Mouse (Mus musculus): ENCODE data around the gene Tmem43. TPM values are rescaled to one million over a fixed set of nuclear protein-coding genes. Genes with fewer than 3 reads are reported as not detected.

Gene Tmem43
- polyA plus RNA-seq, 1 experiment from 2014 or later = 44.3 TPM

DNA sequence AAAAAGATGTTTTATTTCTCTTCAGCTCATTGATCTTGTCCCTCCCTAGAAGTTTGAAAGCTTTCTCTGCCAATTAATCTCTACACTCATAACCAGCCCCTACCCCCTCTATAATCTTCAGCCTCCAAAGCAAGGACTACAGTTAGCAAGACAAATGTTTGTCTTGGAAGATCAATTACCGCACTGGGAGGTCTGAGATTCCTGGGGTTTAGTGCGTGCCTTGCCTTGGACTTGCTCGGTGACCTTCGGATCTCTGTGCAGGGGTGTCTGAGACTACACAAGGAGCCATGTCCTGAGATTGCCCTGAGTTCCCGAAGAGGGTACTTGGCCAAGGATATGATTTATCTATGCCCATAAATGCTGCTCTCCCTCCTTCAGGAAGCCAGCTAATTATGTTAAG lies 59.9 kb downstream of the Tmem43 start:
- no peak for DNase-seq (ENCODE audit: low spot score)

DNA sequence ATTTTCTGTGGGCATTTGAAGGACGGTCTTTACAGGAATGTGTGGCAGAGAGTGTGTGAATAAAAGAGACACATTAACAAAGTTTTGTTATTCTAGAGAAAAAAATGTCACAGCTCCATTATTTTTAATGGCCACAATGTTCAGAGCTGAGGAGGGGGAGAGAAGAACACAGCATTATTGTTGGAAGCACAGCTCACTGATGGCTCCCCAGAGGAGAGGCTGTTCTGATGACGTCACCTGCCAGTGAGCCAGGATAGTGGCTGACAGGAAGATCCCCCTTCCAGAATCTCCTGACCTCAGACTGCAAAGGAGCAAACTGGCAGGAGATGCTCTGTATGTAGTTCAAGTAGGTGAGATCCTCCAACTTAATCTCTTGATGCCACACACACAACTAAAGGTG lies 60.3 kb downstream of the Tmem43 start:
- no peak for DNase-seq (ENCODE audit: low spot score)

DNA sequence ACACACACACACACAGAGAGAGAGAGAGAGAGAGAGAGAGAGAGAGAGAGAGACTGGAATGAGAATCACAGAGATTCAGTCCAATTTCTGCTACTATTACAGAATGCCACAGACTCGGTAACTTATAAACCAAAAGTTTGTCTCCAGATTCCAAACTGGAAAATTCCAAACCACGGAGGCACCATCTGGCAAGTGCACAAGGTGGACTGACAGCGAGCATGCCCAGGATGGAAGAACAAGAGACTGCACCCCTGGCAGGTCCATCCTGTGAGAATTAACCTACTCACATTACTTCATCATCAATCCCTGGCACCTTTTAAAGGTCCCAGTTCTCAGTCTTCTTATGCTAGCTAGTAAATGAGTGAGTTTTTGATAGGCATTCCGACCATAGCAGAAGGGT lies 60.8 kb downstream of the Tmem43 start:
- DNase-seq (ENCODE audit: low spot score) = no peak

DNA sequence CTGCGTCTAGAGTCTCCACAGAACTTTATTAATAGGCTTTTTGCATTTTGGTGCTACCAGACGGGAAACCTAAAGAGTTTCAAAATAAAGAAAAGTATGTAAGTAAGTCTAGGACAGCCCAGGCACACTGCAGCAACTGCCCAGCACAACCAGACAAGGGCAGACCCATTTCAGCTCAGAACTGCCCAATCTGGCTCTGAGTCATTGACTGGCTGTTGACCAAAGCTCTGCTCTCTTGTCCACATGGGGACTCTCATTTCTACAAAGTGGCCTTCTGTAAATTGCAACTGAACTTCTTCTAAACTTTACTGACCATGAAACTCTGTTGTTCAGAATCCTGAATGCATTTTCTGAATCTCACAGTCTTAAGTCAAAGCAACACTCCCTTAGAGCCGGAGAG lies 61.7 kb downstream of the Tmem43 start:
- no peak for DNase-seq (ENCODE audit: low spot score)

DNA sequence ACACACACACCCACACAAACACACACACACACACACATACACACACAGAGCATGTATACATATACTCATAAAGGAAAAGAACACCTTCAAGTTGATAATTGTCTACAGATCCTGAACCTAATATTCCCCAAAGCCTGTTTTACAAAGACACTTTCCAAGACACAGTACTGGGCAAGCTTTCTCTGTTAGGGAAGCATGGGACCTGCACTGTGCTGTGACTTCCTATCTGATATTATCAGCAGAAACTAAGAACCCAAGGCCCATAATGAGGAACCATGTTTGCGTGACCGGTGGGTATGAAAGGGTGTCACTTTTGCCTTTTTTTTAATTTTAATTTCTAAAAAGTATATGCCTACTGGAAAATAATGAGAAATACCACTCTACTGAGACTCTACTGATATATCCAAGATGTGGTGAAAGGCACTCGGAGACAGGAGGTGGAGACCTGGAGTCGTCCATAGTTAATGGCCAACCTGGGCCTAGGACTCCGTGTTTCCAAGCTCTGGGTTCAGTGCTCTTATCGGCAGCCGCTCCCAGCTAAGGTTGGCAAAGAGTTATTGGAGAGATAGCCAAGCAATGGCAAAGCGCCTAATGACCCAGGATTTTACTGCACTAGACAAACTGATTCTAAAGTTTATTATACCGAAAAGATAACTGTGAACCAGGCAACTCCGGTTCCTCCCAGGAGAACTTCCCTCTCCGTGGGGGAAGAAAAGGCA lies 62.7 kb downstream of the Tmem43 start:
- no peak for DNase-seq (ENCODE audit: low spot score)

Other genes starting within 250 kb of the Tmem43 start
- gene Wnt7a, start 62.3 kb upstream of the Tmem43 start, polyA plus RNA-seq (2015; fragmentation: Nextera tagmentation; extraction: Ambion mirVana) = 0.14 and 0.22 TPM in 2 replicates
- gene Chchd4, start 157 bp upstream of the Tmem43 start, polyA plus RNA-seq (2015; fragmentation: Nextera tagmentation; extraction: Ambion mirVana) = 21.6 and 23.7 TPM in 2 replicates
- gene Xpc, start 42.2 kb downstream of the Tmem43 start, polyA plus RNA-seq (2015; fragmentation: Nextera tagmentation; extraction: Ambion mirVana) = 26.4 and 27.5 TPM in 2 replicates
- 327 and 351 TPM in 2 replicates for gene Lsm3, start 42.2 kb downstream of the Tmem43 start, polyA plus RNA-seq (2015; fragmentation: Nextera tagmentation; extraction: Ambion mirVana)
- 43.0 and 63.3 TPM in 2 replicates for gene Slc6a6, start 210.3 kb downstream of the Tmem43 start, polyA plus RNA-seq (2015; fragmentation: Nextera tagmentation; extraction: Ambion mirVana)

Data from thymus, postnatal 0 days (tissue).